Mouse (Mus musculus) embryonic fibroblast, embryonic 13.5 days (primary cell): ENCODE data around the gene Ints13. TPM values are rescaled to one million over a fixed set of nuclear protein-coding genes. Genes with fewer than 3 reads are reported as not detected.
"Not testable (repeated sequence)": the region's sequence is repeated elsewhere in the genome, so short reads cannot be mapped to it uniquely, and the experiment has no call there.

Experiments
- H3K27ac ChIP-seq: 2 replicates; pipeline ENCODE4 v1.5.1; 2012; ENCODE audit warnings: low read length, control low read depth, inconsistent platforms; ENCODE audit not compliant: insufficient read depth
- H3K4me1 ChIP-seq: 2 replicates; pipeline ENCODE4 v1.6.1; 2011; ENCODE audit warnings: low read length; ENCODE audit not compliant: control insufficient read depth, insufficient read depth
- H3K4me3 ChIP-seq: 2 replicates; pipeline ENCODE4 v1.5.1; 2011; ENCODE audit warnings: mild to moderate bottlenecking, control low read depth, low read length; ENCODE audit not compliant: insufficient read depth
- CTCF ChIP-seq: IDR thresholded peaks from 2 replicates; pipeline ENCODE4 v1.5.1; 2011; ENCODE audit warnings: mild to moderate bottlenecking, control low read depth, low read length, moderate library complexity, borderline replicate concordance; ENCODE audit not compliant: insufficient read depth
- POLR2A ChIP-seq: IDR thresholded peaks from 2 replicates; pipeline ENCODE4 v1.6.1; 2011; ENCODE audit warnings: low read depth, mild to moderate bottlenecking, control low read depth, low read length, moderate library complexity
- polyA plus RNA-seq: library from polyadenylated mRNA; stranded (reverse); fragments of >200 nt; gene quantifications from 2 replicates; pipeline ENCODE4 v1.2.4, GENCODE M21; 2011; ENCODE audit warnings: low read depth; ENCODE audit not compliant: missing spikeins, insufficient read length

Ints13 gene
- polyA plus RNA-seq, 1 experiment, result 55.2 TPM

GRCm38 (mm10) chr6:146583366-146584046, 5.9 kb upstream of the Ints13 start:
- no peak for TF ChIP-seq CTCF
- no peak for TF ChIP-seq POLR2A
- no peaks in the 10 kb centered on the region for H3K4me1 ChIP-seq
- no peak overlapping the region for H3K4me3 ChIP-seq
- H3K27ac ChIP-seq, result no peak overlapping the region

DNA sequence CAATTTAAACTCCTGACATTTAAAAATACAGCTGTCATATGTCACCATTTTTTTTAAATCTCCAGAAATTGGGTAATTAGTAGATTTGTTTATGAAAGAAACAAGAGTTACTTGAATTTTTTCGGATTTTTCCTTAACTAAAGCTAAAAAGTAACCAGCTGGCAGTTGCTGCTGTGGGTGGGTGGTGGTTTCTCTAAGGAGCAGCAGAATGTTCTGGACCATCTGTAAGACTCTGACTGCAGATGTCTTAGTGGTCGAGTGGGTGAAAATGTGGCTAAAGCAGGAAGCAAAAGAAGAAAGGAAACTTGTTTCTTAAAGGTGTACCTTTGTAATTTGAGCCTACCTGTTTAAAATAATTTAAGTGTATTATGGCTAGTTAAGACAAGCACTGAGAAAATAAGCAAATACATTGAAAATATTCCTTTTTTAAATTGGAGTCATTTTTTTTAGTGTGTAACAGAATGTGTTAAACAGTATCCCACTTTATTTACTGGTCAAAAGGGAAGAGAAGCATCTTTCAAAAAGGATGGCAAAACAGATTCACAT, 2.8 kb upstream of the Ints13 start:
- H3K4me1 ChIP-seq, result no peaks in the 10 kb centered on the region
- no peak overlapping the region for H3K4me3 ChIP-seq
- TF ChIP-seq CTCF, result no peak
- TF ChIP-seq POLR2A, result no peak
- H3K27ac ChIP-seq, result no peak overlapping the region

DNA sequence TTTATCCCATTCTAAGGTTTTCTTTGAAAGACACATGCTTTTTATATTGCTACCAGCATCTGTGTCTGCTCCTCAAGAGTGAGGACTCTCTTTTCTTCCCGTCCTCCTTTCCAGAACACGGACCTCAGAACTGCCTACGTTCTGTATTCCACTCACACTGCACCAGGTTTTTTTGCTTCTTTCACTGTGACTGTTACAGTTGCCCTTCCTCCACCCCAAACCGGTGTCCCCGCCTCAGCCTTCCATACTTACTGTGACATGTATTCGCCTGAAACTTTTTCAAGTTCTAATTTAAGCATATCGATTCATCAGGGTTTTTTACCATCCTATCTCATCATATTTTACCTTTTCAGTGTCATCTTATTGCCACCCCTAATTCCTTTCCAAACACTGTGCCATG, 951 bp upstream of the Ints13 start:
- TF ChIP-seq POLR2A, result no peak
- no peak for TF ChIP-seq CTCF
- Histone ChIP-seq H3K27ac (peak overlapping the region; percentile 91), H3K4me1 (no peaks in the 10 kb centered on the region), H3K4me3 (peak overlapping the region; percentile 98)

GRCm38 (mm10) chr6:146578111-146578531, 486 bp upstream of the Ints13 start:
- peak overlapping the region; percentile 91 for H3K27ac ChIP-seq
- H3K4me3 ChIP-seq, result peak overlapping the region; percentile 98

DNA sequence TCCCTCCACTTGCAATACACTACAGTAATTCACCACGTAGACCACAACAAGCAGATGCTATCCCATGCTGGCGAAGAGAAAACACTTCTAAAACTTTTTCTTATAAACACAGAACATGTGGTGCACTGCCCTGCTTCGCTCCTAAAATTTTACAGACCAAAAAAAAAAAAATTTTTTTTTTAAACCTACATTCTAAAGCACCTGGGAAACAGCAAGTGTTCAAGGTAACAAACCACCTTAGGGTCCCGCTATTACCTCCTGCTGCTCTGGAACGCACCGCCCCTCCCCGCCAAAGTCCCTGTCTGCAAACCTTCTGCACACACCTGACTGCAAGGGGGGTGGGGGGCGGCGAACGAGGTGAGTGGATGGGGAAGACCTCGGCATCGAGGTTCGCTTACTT, 732 bp downstream of the Ints13 start, which contains the start of gene Fgfr1op2:
Gene Fgfr1op2, plus strand, starts transcription at position 301 of the 400 bp plus-strand sequence.
- peak within 1 kb of the TSS; percentile 91 for H3K27ac ChIP-seq
- TF ChIP-seq CTCF (no peak), POLR2A (no peak)
- H3K4me3 ChIP-seq, result peak within 1 kb of the TSS; percentile 98
- H3K4me1 ChIP-seq, result no peaks in the 10 kb centered on the region

More at GRCm38 (mm10) chr6:146578111-146578531, 486 bp upstream of the Ints13 start:
- H3K4me1 ChIP-seq, result no peaks in the 10 kb centered on the region
- TF ChIP-seq CTCF (no peak), POLR2A (no peak)

DNA sequence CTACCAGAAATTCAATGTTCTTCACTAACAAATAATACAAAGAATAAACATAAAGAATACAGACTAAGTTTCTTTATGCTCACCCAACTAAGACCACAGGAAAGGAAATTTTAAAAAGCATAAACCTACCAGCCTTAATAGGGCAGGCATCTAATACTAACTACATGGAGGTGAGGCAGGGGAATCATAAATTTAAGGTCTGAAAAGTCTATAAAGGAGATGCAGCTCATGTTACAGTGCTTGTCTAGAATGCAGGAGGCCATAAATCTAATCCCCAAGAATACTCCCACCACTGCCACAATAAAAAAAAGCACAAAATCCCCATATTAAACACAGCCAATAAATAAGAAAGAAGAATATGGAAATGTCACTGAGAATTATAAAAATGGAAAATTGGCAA, 5.6 kb downstream of the Ints13 start:
- H3K27ac ChIP-seq, result no peak overlapping the region
- no peaks in the 10 kb centered on the region for H3K4me1 ChIP-seq
- TF ChIP-seq CTCF (no peak), POLR2A (no peak)
- no peak overlapping the region for H3K4me3 ChIP-seq

- not testable (repeated sequence) for H3K4me1 ChIP-seq, H3K4me3 ChIP-seq, H3K27ac ChIP-seq
These were observed 15.2 kb downstream of the Ints13 start for GRCm38 (mm10) chr6:146562461-146562860.

DNA sequence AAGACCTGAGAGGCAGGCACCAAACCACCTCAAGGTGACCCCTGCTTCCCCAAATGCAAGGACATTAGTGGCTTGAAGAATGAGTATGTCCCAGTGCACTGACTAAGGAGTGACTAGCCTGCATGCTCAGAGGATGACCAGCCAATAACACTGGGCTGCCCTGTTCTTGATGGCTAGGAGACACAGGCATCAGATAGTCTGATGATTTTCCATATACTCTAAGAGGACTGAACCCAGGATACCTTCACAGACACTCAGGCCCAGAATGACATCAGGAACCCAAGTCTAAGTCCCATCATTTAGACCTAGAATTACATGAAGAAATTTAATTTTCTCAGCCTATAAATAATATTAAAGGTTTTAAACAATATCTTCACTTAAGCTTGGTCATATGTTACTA, 26.3 kb downstream of the Ints13 start:
- no peak for TF ChIP-seq CTCF
- no peak for TF ChIP-seq POLR2A
- Histone ChIP-seq H3K4me1 (no peaks in the 10 kb centered on the region), H3K4me3 (no peak overlapping the region), H3K27ac (no peak overlapping the region)

DNA sequence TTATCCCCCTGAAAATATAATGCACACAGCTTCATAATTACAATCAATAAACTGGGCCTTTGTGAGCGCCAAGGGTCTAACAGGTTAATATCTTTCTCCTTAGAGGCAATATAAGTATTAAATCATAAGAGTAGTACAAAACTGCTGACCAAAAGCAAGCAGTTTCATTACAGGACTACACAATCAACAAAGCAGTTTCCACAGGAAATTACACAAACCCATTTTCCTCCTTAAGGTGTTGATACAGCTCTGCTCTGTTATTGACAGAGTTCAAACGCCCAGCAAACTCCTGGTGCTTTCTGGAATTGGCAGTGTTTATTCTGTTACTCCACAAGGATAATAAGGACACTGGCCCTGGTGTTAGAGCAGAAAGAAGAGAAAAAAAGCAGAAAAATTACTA, 27.2 kb downstream of the Ints13 start:
- H3K27ac ChIP-seq, result no peak overlapping the region
- H3K4me1 ChIP-seq, result no peaks in the 10 kb centered on the region
- TF ChIP-seq POLR2A (no peak), CTCF (no peak)
- no peak overlapping the region for H3K4me3 ChIP-seq

DNA sequence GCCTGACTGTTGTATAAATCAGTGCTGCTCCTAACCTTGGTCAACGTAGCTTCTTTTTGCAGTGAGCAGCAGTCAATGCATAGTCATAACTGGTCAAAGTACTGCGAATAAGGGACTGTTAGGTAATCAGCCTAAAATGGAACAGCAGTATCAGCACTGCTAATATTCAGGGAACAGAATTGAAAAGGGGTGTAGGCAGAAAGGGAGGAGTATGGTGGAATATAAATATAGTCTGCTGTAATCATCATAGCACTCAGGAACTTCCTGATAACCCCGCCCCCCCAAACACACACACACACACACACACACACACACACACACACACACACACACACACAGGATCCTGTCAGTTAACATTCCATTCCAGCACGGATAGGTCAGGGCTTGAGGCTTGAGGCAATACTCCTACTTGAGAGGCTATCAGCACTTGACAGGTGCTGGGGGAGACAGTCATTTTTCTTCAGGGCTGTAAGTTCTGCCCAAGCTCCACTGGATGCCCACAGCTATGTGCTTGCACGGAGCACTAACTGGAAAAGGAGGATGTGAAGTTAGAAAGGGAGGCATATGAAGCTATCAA, 32.3 kb downstream of the Ints13 start:
- Histone ChIP-seq H3K4me1 (no peaks in the 10 kb centered on the region), H3K27ac (no peak overlapping the region), H3K4me3 (no peak overlapping the region)
- no peak for TF ChIP-seq CTCF
- TF ChIP-seq POLR2A, result no peak
